Mouse (Mus musculus): ENCODE results near the gene Six2. TPM values are rescaled to one million over a fixed set of nuclear protein-coding genes. Genes with fewer than 3 reads are reported as not detected.

Gene Six2
- polyA plus RNA-seq, 1 experiment from 2014 or later, result 0.13 TPM

GRCm38 (mm10) chr17:85691701-85692536 is 3.8 kb upstream of the Six2 start:
- ATAC-seq, result no peak
- Histone ChIP-seq H3K9me3 (ENCODE audit: control insufficient read depth, low read length) (peaks cover 5% of the 10 kb centered on the region; the same call in 1 of the 2 replicates), H3K4me1 (ENCODE audit: control insufficient read depth, insufficient read depth, low read length) (peaks cover 19% of the 10 kb centered on the region), H3K9ac (ENCODE audit: low read depth, low read length) (no peak overlapping the region), H3K27me3 (replicated peaks; ENCODE audit: control insufficient read depth, insufficient read depth, low read length) (peaks cover 89% of the 10 kb centered on the region), H3K27ac (ENCODE audit: low read length) (no peak overlapping the region), H3K4me2 (ENCODE audit: low read depth, low read length) (no peak overlapping the region), H3K4me3 (ENCODE audit: low read length) (no peak overlapping the region), H3K36me3 (ENCODE audit: control insufficient read depth, insufficient read depth, low read length) (no peaks in the 10 kb centered on the region)
- WGBS, result 2% methylated on average over 43 of the region's 43 CpGs

- Histone ChIP-seq H3K27ac (ENCODE audit: low read length) (no peak overlapping the region), H3K9ac (ENCODE audit: low read depth, low read length) (no peak overlapping the region), H3K4me2 (ENCODE audit: low read depth, low read length) (no peak overlapping the region), H3K36me3 (ENCODE audit: control insufficient read depth, insufficient read depth, low read length) (no peaks in the 10 kb centered on the region), H3K4me3 (ENCODE audit: low read length) (no peak overlapping the region), H3K9me3 (ENCODE audit: control insufficient read depth, low read length) (peaks cover 5% of the 10 kb centered on the region; the same call in 1 of the 2 replicates), H3K4me1 (ENCODE audit: control insufficient read depth, insufficient read depth, low read length) (peaks cover 19% of the 10 kb centered on the region), H3K27me3 (replicated peaks; ENCODE audit: control insufficient read depth, insufficient read depth, low read length) (peaks cover 89% of the 10 kb centered on the region)
- WGBS, result 4% methylated on average over 4 of the region's 4 CpGs
- no peak for ATAC-seq
These were observed 2.9 kb upstream of the Six2 start for GRCm38 (mm10) chr17:85690969-85691335.

GRCm38 (mm10) chr17:85690323-85690968 is 2.4 kb upstream of the Six2 start:
- Histone ChIP-seq H3K9me3 (ENCODE audit: control insufficient read depth, low read length) (peaks cover 5% of the 10 kb centered on the region; the same call in 1 of the 2 replicates), H3K27me3 (replicated peaks; ENCODE audit: control insufficient read depth, insufficient read depth, low read length) (peaks cover 94% of the 10 kb centered on the region), H3K36me3 (ENCODE audit: control insufficient read depth, insufficient read depth, low read length) (no peaks in the 10 kb centered on the region), H3K4me1 (ENCODE audit: control insufficient read depth, insufficient read depth, low read length) (peaks cover 19% of the 10 kb centered on the region), H3K4me3 (ENCODE audit: low read length) (no peak overlapping the region), H3K27ac (ENCODE audit: low read length) (no peak overlapping the region), H3K4me2 (ENCODE audit: low read depth, low read length) (no peak overlapping the region), H3K9ac (ENCODE audit: low read depth, low read length) (no peak overlapping the region)
- 13% methylated on average over 6 of the region's 6 CpGs for WGBS
- no peak for ATAC-seq

GRCm38 (mm10) chr17:85689807-85690319 is 1.8 kb upstream of the Six2 start:
- H3K27ac ChIP-seq (ENCODE audit: low read length), result no peak overlapping the region
- H3K9ac ChIP-seq (ENCODE audit: low read depth, low read length), result no peak overlapping the region
- H3K4me1 ChIP-seq (ENCODE audit: control insufficient read depth, insufficient read depth, low read length), result peaks cover 19% of the 10 kb centered on the region
- no peak for ATAC-seq
- H3K36me3 ChIP-seq (ENCODE audit: control insufficient read depth, insufficient read depth, low read length), result no peaks in the 10 kb centered on the region
- no peak overlapping the region for H3K4me3 ChIP-seq (ENCODE audit: low read length)
- WGBS, result 12% methylated on average over 5 of the region's 5 CpGs
- peaks cover 5% of the 10 kb centered on the region; the same call in 1 of the 2 replicates for H3K9me3 ChIP-seq (ENCODE audit: control insufficient read depth, low read length)
- no peak overlapping the region for H3K4me2 ChIP-seq (ENCODE audit: low read depth, low read length)
- H3K27me3 ChIP-seq (replicated peaks; ENCODE audit: control insufficient read depth, insufficient read depth, low read length), result peaks cover 95% of the 10 kb centered on the region

GRCm38 (mm10) chr17:85688911-85689806 is 1.1 kb upstream of the Six2 start:
- Histone ChIP-seq H3K27me3 (replicated peaks; ENCODE audit: control insufficient read depth, insufficient read depth, low read length) (peaks cover 92% of the 10 kb centered on the region), H3K36me3 (ENCODE audit: control insufficient read depth, insufficient read depth, low read length) (no peaks in the 10 kb centered on the region), H3K9me3 (ENCODE audit: control insufficient read depth, low read length) (no peaks in the 10 kb centered on the region), H3K4me2 (ENCODE audit: low read depth, low read length) (peak overlapping the region; percentile 95), H3K4me1 (ENCODE audit: control insufficient read depth, insufficient read depth, low read length) (peaks cover 19% of the 10 kb centered on the region), H3K4me3 (ENCODE audit: low read length) (peak overlapping the region; percentile 54), H3K9ac (ENCODE audit: low read depth, low read length) (no peak overlapping the region), H3K27ac (ENCODE audit: low read length) (no peak overlapping the region)
- peak; percentile 18; the same call in 1 of the 2 replicates for ATAC-seq
- 1% methylated on average over 35 of the region's 35 CpGs for WGBS

GRCm38 (mm10) chr17:85687421-85688235 is 446 bp downstream of the Six2 start:
- no peak; the same call in 1 of the 2 replicates for ATAC-seq
- no peaks in the 10 kb centered on the region for H3K9me3 ChIP-seq (ENCODE audit: control insufficient read depth, low read length)
- peaks cover 91% of the 10 kb centered on the region for H3K27me3 ChIP-seq (replicated peaks; ENCODE audit: control insufficient read depth, insufficient read depth, low read length)
- WGBS, result under 1% methylated on average over 103 of the region's 109 CpGs
- peak overlapping the region; percentile 24; the same call in 1 of the 2 replicates for H3K9ac ChIP-seq (ENCODE audit: low read depth, low read length)
- H3K4me2 ChIP-seq (ENCODE audit: low read depth, low read length), result peak overlapping the region; percentile 95
- H3K4me1 ChIP-seq (ENCODE audit: control insufficient read depth, insufficient read depth, low read length), result peaks cover 19% of the 10 kb centered on the region
- no peak overlapping the region for H3K27ac ChIP-seq (ENCODE audit: low read length)
- H3K4me3 ChIP-seq (ENCODE audit: low read length), result peak overlapping the region; percentile 54
- no peaks in the 10 kb centered on the region for H3K36me3 ChIP-seq (ENCODE audit: control insufficient read depth, insufficient read depth, low read length)

- Histone ChIP-seq H3K9ac (ENCODE audit: low read depth, low read length) (0 out of 2 replicates have a peak overlapping the region, but pooled peaks have one; percentile 24), H3K4me1 (ENCODE audit: control insufficient read depth, insufficient read depth, low read length) (peaks cover 19% of the 10 kb centered on the region), H3K36me3 (ENCODE audit: control insufficient read depth, insufficient read depth, low read length) (no peaks in the 10 kb centered on the region), H3K9me3 (ENCODE audit: control insufficient read depth, low read length) (no peaks in the 10 kb centered on the region), H3K27me3 (replicated peaks; ENCODE audit: control insufficient read depth, insufficient read depth, low read length) (peaks cover 91% of the 10 kb centered on the region), H3K4me3 (ENCODE audit: low read length) (peak overlapping the region; percentile 54), H3K27ac (ENCODE audit: low read length) (no peak overlapping the region), H3K4me2 (ENCODE audit: low read depth, low read length) (peak overlapping the region; percentile 95)
- no peak for ATAC-seq
- WGBS, result 3% methylated on average over 42 of the region's 42 CpGs
These were observed 1.3 kb downstream of the Six2 start for GRCm38 (mm10) chr17:85686476-85687420.

All from intestine, embryonic 16.5 days (tissue).